Mouse (Mus musculus) neural tube, embryonic 13.5 days (tissue): ENCODE measurements around the gene Chic2. TPM values are rescaled to one million over a fixed set of nuclear protein-coding genes. Genes with fewer than 3 reads are reported as not detected.

ENCODE experiments used
- ATAC-seq: fragments of 200-750 bp; cut with Nextera tagmentation; 2 replicates; pipeline ENCODE4 v1.8.0; 2017; ENCODE audit warnings: low read depth, mild to moderate bottlenecking, moderate TSS enrichment, moderate library complexity
- H3K27ac ChIP-seq: fragments of 300-500 bp; sonication (generic); replicated peaks from 2 replicates; pipeline ENCODE4 v1.5.1; 2015; ENCODE audit warnings: moderate library complexity, mild to moderate bottlenecking, inconsistent platforms
- H3K27me3 ChIP-seq: fragments of 300-500 bp; sonication (generic); 2 replicates; pipeline ENCODE4 v1.6.1; 2015; ENCODE audit warnings: mild to moderate bottlenecking, inconsistent platforms
- H3K36me3 ChIP-seq: fragments of 300-500 bp; sonication (generic); 2 replicates; pipeline ENCODE4 v1.6.1; 2015; ENCODE audit warnings: mild to moderate bottlenecking, inconsistent platforms
- H3K4me1 ChIP-seq: fragments of 300-500 bp; sonication (generic); replicated peaks from 2 replicates; pipeline ENCODE4 v1.6.1; 2015; ENCODE audit warnings: inconsistent platforms
- H3K4me2 ChIP-seq: fragments of 300-500 bp; sonication (generic); 2 replicates; pipeline ENCODE4 v1.6.1; 2015; ENCODE audit warnings: inconsistent platforms, mild to moderate bottlenecking, moderate library complexity
- H3K4me3 ChIP-seq: fragments of 300-500 bp; sonication (generic); 2 replicates; pipeline ENCODE4 v1.5.1; 2015; ENCODE audit warnings: mild to moderate bottlenecking, inconsistent platforms
- H3K9ac ChIP-seq: fragments of 300-500 bp; sonication (generic); 2 replicates; pipeline ENCODE4 v1.6.1; 2015; ENCODE audit warnings: moderate library complexity, mild to moderate bottlenecking, inconsistent platforms
- H3K9me3 ChIP-seq: fragments of 300-500 bp; sonication (generic); 2 replicates; pipeline ENCODE4 v1.6.1; 2016; ENCODE audit warnings: inconsistent platforms
- WGBS: fragments of 180-500 bp; shearing (Covaris S2); methylation state at CpG from one replicate; pipeline ENCODE4 v1.1.7; 2015; 5-methylcytosine and 5-hydroxymethylcytosine counted together
- polyA plus RNA-seq: library from polyadenylated mRNA; unstranded; fragments of >200 nt; fragmentation: Nextera tagmentation; extraction: Ambion mirVana; gene quantifications from 2 replicates; pipeline ENCODE4 v1.2.1, GENCODE M21; 2015

Chic2 gene
- polyA plus RNA-seq, 1 experiment from 2014 or later: 42.5 TPM

- Histone ChIP-seq H3K4me2 (no peak overlapping the region), H3K27me3 (peaks cover 47% of the 10 kb centered on the region), H3K4me3 (no peak overlapping the region), H3K9ac (no peak overlapping the region), H3K27ac (no peak overlapping the region), H3K36me3 (no peaks in the 10 kb centered on the region), H3K9me3 (no peaks in the 10 kb centered on the region), H3K4me1 (peaks cover 8% of the 10 kb centered on the region; the same call in 1 of the 2 replicates)
- 87% methylated on average over 8 of the region's 8 CpGs for WGBS
- no peak for ATAC-seq
Measured at GRCm38 (mm10) chr5:74948482-74948881, 96.1 kb downstream of the Chic2 start.

Other genes starting within 250 kb of the Chic2 start
- 1.2 and 1.7 TPM in 2 replicates for gene Gsx2, start 30.8 kb upstream of the Chic2 start, polyA plus RNA-seq
- gene Pdgfra, start 107.5 kb upstream of the Chic2 start, polyA plus RNA-seq: 11.3 and 16.4 TPM in 2 replicates